Mouse (Mus musculus): ENCODE results near the gene 2310030G06Rik.

The 2310030G06Rik gene

GRCm38 (mm10) chr9:50746214-50746677 is at the start of gene 2310030G06Rik:
Gene 2310030G06Rik, minus strand, starts transcription at chr9:50746536.
- DNase-seq, result peak; percentile 67 to 74

GRCm38 (mm10) chr9:50795266-50795665 is 48.9 kb upstream of the 2310030G06Rik start:
- no peak for DNase-seq

GRCm38 (mm10) chr9:50782155-50782554 is 35.8 kb upstream of the 2310030G06Rik start:
- DNase-seq, result peak in 1 of 2 experiments; percentile 40

GRCm38 (mm10) chr9:50776162-50776760 is 29.9 kb upstream of the 2310030G06Rik start:
- no peak for DNase-seq

- peak in 1 of 2 experiments; percentile 18 for DNase-seq
Observed at GRCm38 (mm10) chr9:50775662-50776126, 29.4 kb upstream of the 2310030G06Rik start.

- peak; percentile 91 to 93 for DNase-seq
Observed at GRCm38 (mm10) chr9:50774991-50775612, 28.8 kb upstream of the 2310030G06Rik start, which contains the start of the genes Alg9 and 1110032A03Rik. Gene Alg9, plus strand, starts transcription at chr9:50775019. Gene 1110032A03Rik, minus strand, starts transcription at chr9:50775520.

- DNase-seq, result no peak
Observed at GRCm38 (mm10) chr9:50774026-50774462, 27.7 kb upstream of the 2310030G06Rik start.

- DNase-seq, result no peak
Observed at GRCm38 (mm10) chr9:50770011-50770410, 23.7 kb upstream of the 2310030G06Rik start.

- DNase-seq, result peak; percentile 97 to 98
Observed at GRCm38 (mm10) chr9:50768107-50769002, 22.0 kb upstream of the 2310030G06Rik start, which contains the start of gene Fdxacb1. Gene Fdxacb1, plus strand, starts transcription at chr9:50768236.

- DNase-seq, result no peak
Observed at GRCm38 (mm10) chr9:50767531-50768106, 21.3 kb upstream of the 2310030G06Rik start.

- peak in 1 of 2 experiments; percentile 35 for DNase-seq
Observed at GRCm38 (mm10) chr9:50763331-50763730, 17.0 kb upstream of the 2310030G06Rik start.

- no peak for DNase-seq
Observed at GRCm38 (mm10) chr9:50761520-50762243, 15.3 kb upstream of the 2310030G06Rik start.

GRCm38 (mm10) chr9:50756711-50757110 is 10.4 kb upstream of the 2310030G06Rik start:
- DNase-seq, result no peak

GRCm38 (mm10) chr9:50753947-50754346 is 7.6 kb upstream of the 2310030G06Rik start:
- no peak for DNase-seq

GRCm38 (mm10) chr9:50752784-50753615 is 6.7 kb upstream of the 2310030G06Rik start:
- DNase-seq, result peak; percentile 83 to 93

GRCm38 (mm10) chr9:50752054-50752602 is 5.8 kb upstream of the 2310030G06Rik start, which contains the start of gene Hspb2:
Gene Hspb2, minus strand, starts transcription at chr9:50752354.
- DNase-seq, result peak; percentile 51 to 64

- peak in 1 of 2 experiments; percentile 29 for DNase-seq
Observed at GRCm38 (mm10) chr9:50751323-50751722, 5.0 kb upstream of the 2310030G06Rik start, which contains the start of gene Cryab. Gene Cryab, plus strand, starts transcription at chr9:50751325.

GRCm38 (mm10) chr9:50750706-50751105 is 4.4 kb upstream of the 2310030G06Rik start:
- DNase-seq, result no peak

GRCm38 (mm10) chr9:50745806-50746205 is 530 bp downstream of the 2310030G06Rik start:
- peak; percentile 38 to 42 for DNase-seq

GRCm38 (mm10) chr9:50742744-50743143 is 3.6 kb downstream of the 2310030G06Rik start:
- no peak for DNase-seq

Data from lung, postnatal 4 days (tissue).